Mouse (Mus musculus) megakaryocyte, embryonic 14.5 days (primary cell): ENCODE measurements around the gene Rasal1. TPM values are rescaled to one million over a fixed set of nuclear protein-coding genes. Genes with fewer than 3 reads are reported as not detected.

ENCODE experiments used
- H3K27me3 ChIP-seq: replicated peaks from 2 replicates; pipeline ENCODE3; 2012; ENCODE audit warnings: inconsistent platforms
- H3K36me3 ChIP-seq: replicated peaks from 2 replicates; pipeline ENCODE3; 2012; ENCODE audit warnings: low read length, inconsistent platforms, mixed read lengths
- H3K4me1 ChIP-seq: 2 replicates; pipeline ENCODE4 v1.6.1; 2012; ENCODE audit warnings: inconsistent platforms
- H3K4me3 ChIP-seq: replicated peaks from 2 replicates; pipeline ENCODE3; 2012; ENCODE audit warnings: moderate library complexity, mild to moderate bottlenecking, inconsistent platforms
- H3K9me3 ChIP-seq: 2 replicates; pipeline ENCODE4 v1.6.1; 2012; ENCODE audit warnings: inconsistent platforms
- FLI1 ChIP-seq: IDR thresholded peaks from 2 replicates; pipeline ENCODE4 v1.6.1; 2012; ENCODE audit warnings: low read length, inconsistent platforms, mixed read lengths
- GATA1 ChIP-seq: IDR thresholded peaks from 3 replicates; pipeline ENCODE4 v1.6.1; 2012; ENCODE audit warnings: mixed read lengths, low read length, inconsistent platforms, borderline replicate concordance
- polyA plus RNA-seq: library from polyadenylated mRNA; stranded (reverse); fragments of >175 nt; gene quantifications from 2 replicates; pipeline ENCODE4 v1.2.3, GENCODE M21; 2012; ENCODE audit warnings: low replicate concordance; ENCODE audit not compliant: insufficient read depth

Rasal1 gene
- polyA plus RNA-seq, 1 experiment = 13.3 TPM

- Histone ChIP-seq H3K4me1 (peaks cover 48% of the 10 kb centered on the region), H3K27me3 (no peaks in the 10 kb centered on the region), H3K36me3 (peaks cover 100% of the 10 kb centered on the region)
Measured at GRCm38 (mm10) chr5:120621078-120621765, 27.4 kb upstream of the Rasal1 start.

GRCm38 (mm10) chr5:120621846-120622197 is 26.8 kb upstream of the Rasal1 start:
- Histone ChIP-seq H3K9me3 (no peaks in the 10 kb centered on the region), H3K36me3 (peaks cover 100% of the 10 kb centered on the region), H3K4me1 (peaks cover 46% of the 10 kb centered on the region), H3K4me3 (no peak overlapping the region), H3K27me3 (no peaks in the 10 kb centered on the region)
- TF ChIP-seq GATA1 (no peak), FLI1 (no peak)

More at GRCm38 (mm10) chr5:120621078-120621765, 27.4 kb upstream of the Rasal1 start:
- TF ChIP-seq FLI1 = no peak
- no peak for TF ChIP-seq GATA1
- H3K9me3 ChIP-seq = no peaks in the 10 kb centered on the region
- no peak overlapping the region for H3K4me3 ChIP-seq

GRCm38 (mm10) chr5:120622198-120622851 is 26.3 kb upstream of the Rasal1 start:
- H3K36me3 ChIP-seq = peaks cover 100% of the 10 kb centered on the region
- TF ChIP-seq FLI1 (no peak), GATA1 (no peak)
- no peak overlapping the region for H3K4me3 ChIP-seq
- H3K27me3 ChIP-seq = no peaks in the 10 kb centered on the region
- no peaks in the 10 kb centered on the region for H3K9me3 ChIP-seq
- H3K4me1 ChIP-seq = peaks cover 42% of the 10 kb centered on the region

GRCm38 (mm10) chr5:120624427-120624826 is 24.2 kb upstream of the Rasal1 start:
- H3K36me3 ChIP-seq = peaks cover 99% of the 10 kb centered on the region
- no peaks in the 10 kb centered on the region for H3K9me3 ChIP-seq
- peaks cover 33% of the 10 kb centered on the region for H3K4me1 ChIP-seq
- peaks cover 6% of the 10 kb centered on the region for H3K27me3 ChIP-seq
- H3K4me3 ChIP-seq = no peak overlapping the region
- TF ChIP-seq GATA1 = no peak

GRCm38 (mm10) chr5:120626399-120626798 is 22.2 kb upstream of the Rasal1 start:
- TF ChIP-seq FLI1 (no peak), GATA1 (no peak)
- Histone ChIP-seq H3K36me3 (peaks cover 81% of the 10 kb centered on the region), H3K27me3 (peaks cover 25% of the 10 kb centered on the region), H3K9me3 (peaks cover 11% of the 10 kb centered on the region), H3K4me1 (peaks cover 22% of the 10 kb centered on the region), H3K4me3 (no peak overlapping the region)

- no peak overlapping the region for H3K4me3 ChIP-seq
- H3K9me3 ChIP-seq = peaks cover 23% of the 10 kb centered on the region
- H3K36me3 ChIP-seq = peaks cover 68% of the 10 kb centered on the region
- TF ChIP-seq GATA1 (no peak), FLI1 (no peak)
- H3K4me1 ChIP-seq = peaks cover 21% of the 10 kb centered on the region
- peaks cover 37% of the 10 kb centered on the region for H3K27me3 ChIP-seq
Measured at GRCm38 (mm10) chr5:120627515-120628300, 20.9 kb upstream of the Rasal1 start.

GRCm38 (mm10) chr5:120628624-120629023 is 20.0 kb upstream of the Rasal1 start:
- Histone ChIP-seq H3K9me3 (peaks cover 26% of the 10 kb centered on the region), H3K4me1 (peaks cover 14% of the 10 kb centered on the region), H3K4me3 (no peak overlapping the region), H3K36me3 (peaks cover 59% of the 10 kb centered on the region), H3K27me3 (peaks cover 44% of the 10 kb centered on the region)
- no peak for TF ChIP-seq GATA1
- no peak for TF ChIP-seq FLI1

GRCm38 (mm10) chr5:120631128-120631527 is 17.5 kb upstream of the Rasal1 start:
- TF ChIP-seq FLI1 = no peak
- TF ChIP-seq GATA1 = no peak
- H3K9me3 ChIP-seq = peaks cover 32% of the 10 kb centered on the region
- H3K36me3 ChIP-seq = peaks cover 34% of the 10 kb centered on the region
- peak overlapping the region; percentile 65 for H3K4me3 ChIP-seq
- peaks cover 27% of the 10 kb centered on the region for H3K4me1 ChIP-seq
- peaks cover 67% of the 10 kb centered on the region for H3K27me3 ChIP-seq

- Histone ChIP-seq H3K4me3 (no peak overlapping the region), H3K9me3 (peaks cover 32% of the 10 kb centered on the region), H3K27me3 (peaks cover 72% of the 10 kb centered on the region), H3K36me3 (peaks cover 26% of the 10 kb centered on the region), H3K4me1 (peaks cover 31% of the 10 kb centered on the region)
- TF ChIP-seq FLI1 (no peak), GATA1 (no peak)
Measured at GRCm38 (mm10) chr5:120631892-120632291, 16.7 kb upstream of the Rasal1 start.
